Mouse (Mus musculus) left cerebral cortex, adult 18-20 months (tissue): ENCODE data around the gene Slc4a1. TPM values are rescaled to one million over a fixed set of nuclear protein-coding genes. Genes with fewer than 3 reads are reported as not detected.

ENCODE experiments used
- DNase-seq, 2 experiments: peaks; one replicate each; pipeline ENCODE4 v3.0.0; 2021 to 2022; ENCODE audit warnings: low spot score in 2 of 2, mixed read lengths in 1 of 2
- microRNA-seq, 2 experiments: library from miRNA; unstranded; fragments of <30 nt; microRNA quantifications; one replicate each; pipeline ENCODE4 v1.2.0; 2021
- total RNA-seq, 2 experiments: library from RNA; stranded (reverse); gene quantifications; 2 replicates each; pipeline ENCODE4 v1.2.3; 2021

Gene Slc4a1
- total RNA-seq, 2 experiments from 2014 or later = 0.09 to 0.19 TPM

GRCm38 (mm10) chr11:102305359-102305758 is 60.6 kb downstream of the Slc4a1 start:
- no peak for DNase-seq

- no peak for DNase-seq
These were observed 61.9 kb downstream of the Slc4a1 start for GRCm38 (mm10) chr11:102304141-102304540.

- no peak for DNase-seq
These were observed 66.2 kb downstream of the Slc4a1 start for GRCm38 (mm10) chr11:102299839-102300238.

Small RNA genes within 50 kb of the gene (microRNA-seq; reads per million reads assigned to microRNA genes)
- gene Mir6930 = 0.85 to 1.2 reads per million in 2 experiments

Other genes with a start within 250 kb of the Slc4a1 start
- gene Nags, start 220.7 kb downstream of the Slc4a1 start, total RNA-seq = not detected
- gene Tmem101, start 209.8 kb downstream of the Slc4a1 start, total RNA-seq = 10 to 100 TPM; 24.6 to 25.3 TPM
- gene Lsm12, start 180.9 kb downstream of the Slc4a1 start, total RNA-seq = 10 to 100 TPM; 55.0 to 64.2 TPM
- gene G6pc3, start 176.6 kb downstream of the Slc4a1 start, total RNA-seq = 10 to 100 TPM; 67.9 to 68.2 TPM
- gene Hdac5, start 136.0 kb downstream of the Slc4a1 start, total RNA-seq = 100 to 1,000 TPM; 298 to 303 TPM
- gene BC030867, start 117.3 kb downstream of the Slc4a1 start, total RNA-seq = 1 to 10 TPM; 1.0 to 2.3 TPM
- gene Asb16, start 97.5 kb downstream of the Slc4a1 start, total RNA-seq = 1 to 10 TPM; 2.2 to 2.9 TPM
- gene Tmub2, start 81.3 kb downstream of the Slc4a1 start, total RNA-seq = 10 to 100 TPM; 65.1 to 71.0 TPM
- 100 to 1,000 TPM; 224 to 230 TPM for gene Atxn7l3, start 69.6 kb downstream of the Slc4a1 start, total RNA-seq
- gene Ubtf, start 46.5 kb downstream of the Slc4a1 start, total RNA-seq = 100 to 1,000 TPM; 123 to 140 TPM
- 100 to 1,000 TPM; 477 to 484 TPM for gene Rundc3a, start 27.2 kb upstream of the Slc4a1 start, total RNA-seq
- 10 to 100 TPM; 60.6 to 73.2 TPM for gene Slc25a39, start 41.7 kb upstream of the Slc4a1 start, total RNA-seq
- gene Grn, start 64.1 kb upstream of the Slc4a1 start, total RNA-seq = 10 to 100 TPM; 55.8 to 58.9 TPM
- gene Fam171a2, start 81.5 kb upstream of the Slc4a1 start, total RNA-seq = 100 to 1,000 TPM; 113 to 133 TPM
- 1 to 10 TPM; 3.3 to 3.9 TPM for gene Itga2b, start 103.9 kb upstream of the Slc4a1 start, total RNA-seq
- gene Gpatch8, start 190.2 kb upstream of the Slc4a1 start, total RNA-seq = 10 to 100 TPM; 50.8 to 52.0 TPM
- gene Gm11627, start 213.3 kb upstream of the Slc4a1 start, total RNA-seq = 1 to 10 TPM; 3.7 to 5.4 TPM
- gene Fzd2, start 238.2 kb upstream of the Slc4a1 start, total RNA-seq = 1 to 10 TPM; 9.4 to 9.7 TPM